Mouse (Mus musculus) heart, postnatal 0 days (tissue): ENCODE measurements around the gene Bnc1.

Source experiments
- CTCF ChIP-seq: IDR thresholded peaks from 2 replicates; pipeline ENCODE4 v1.5.1; 2016; ENCODE audit warnings: antibody characterized with exemption, control low read depth, low read depth
- EP300 ChIP-seq: IDR thresholded peaks from 2 replicates; pipeline ENCODE4 v1.6.1; 2016; ENCODE audit warnings: antibody characterized with exemption, low read depth

DNA sequence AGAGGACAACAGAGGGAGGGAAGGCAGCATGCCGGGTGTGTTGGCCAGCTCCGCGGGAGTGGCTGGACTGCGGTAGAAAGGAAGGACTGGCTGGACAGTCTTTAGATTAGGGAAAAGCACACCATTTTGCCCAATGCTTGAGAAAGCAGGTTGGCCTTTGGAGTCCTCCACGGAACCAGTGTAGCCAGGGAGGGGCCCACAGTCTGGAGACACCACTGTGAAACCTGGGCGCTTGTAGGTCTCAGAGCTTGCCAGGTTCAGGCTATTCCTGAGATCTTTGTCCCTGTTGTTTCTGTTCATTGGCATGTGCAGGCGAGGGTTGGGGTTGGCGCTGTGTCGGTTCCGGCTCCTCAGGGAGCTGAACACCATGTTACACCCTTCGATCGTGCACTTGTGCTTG, 18.2 kb downstream of the Bnc1 start:
- no peak for TF ChIP-seq EP300
- TF ChIP-seq CTCF = no peak
